Mouse (Mus musculus): ENCODE measurements around the gene Cdh20. TPM values are rescaled to one million over a fixed set of nuclear protein-coding genes. Genes with fewer than 3 reads are reported as not detected.

Cdh20 gene
- polyA plus RNA-seq, 1 experiment from 2014 or later: 0.65 TPM

DNA sequence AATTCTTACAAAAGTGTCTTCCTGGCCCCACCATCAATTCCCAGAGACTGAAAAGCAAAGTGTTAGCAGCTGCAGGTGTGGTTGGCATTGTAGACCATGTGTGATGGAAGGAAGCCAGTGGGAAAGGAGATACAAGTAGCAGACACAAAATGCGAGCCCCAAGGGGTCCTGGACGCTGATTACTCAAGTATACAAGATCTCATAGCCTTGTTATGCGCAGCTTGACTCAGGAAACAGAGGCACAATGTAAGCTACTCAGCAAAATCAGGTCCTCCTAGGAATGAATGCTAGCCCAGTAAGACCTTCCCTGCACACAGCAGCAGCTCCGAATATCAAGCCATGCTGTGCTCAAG is 80.6 kb downstream of the Cdh20 start:
- H3K4me3 ChIP-seq (ENCODE audit: low read depth, low read length): no peak overlapping the region
- no peak overlapping the region for H3K27ac ChIP-seq (ENCODE audit: low read depth, low read length)
- no peak for ATAC-seq (ENCODE audit: insufficient read depth, low FRiP score, low TSS enrichment)
- no peaks in the 10 kb centered on the region for H3K4me1 ChIP-seq (ENCODE audit: control insufficient read depth, insufficient read depth, low read length)
- no peak overlapping the region for H3K9ac ChIP-seq (ENCODE audit: low read length)
- no peak overlapping the region for H3K4me2 ChIP-seq (ENCODE audit: low read depth)
- DNase-seq (ENCODE audit: low spot score): peak; percentile 12
- 52% methylated on average over 4 of the region's 4 CpGs for WGBS
- H3K27me3 ChIP-seq (ENCODE audit: control insufficient read depth, insufficient read depth, low read length): no peaks in the 10 kb centered on the region
- no peaks in the 10 kb centered on the region for H3K9me3 ChIP-seq (ENCODE audit: control insufficient read depth, low read length)
- no peaks in the 10 kb centered on the region for H3K36me3 ChIP-seq (ENCODE audit: control insufficient read depth, insufficient read depth, low read length)

DNA sequence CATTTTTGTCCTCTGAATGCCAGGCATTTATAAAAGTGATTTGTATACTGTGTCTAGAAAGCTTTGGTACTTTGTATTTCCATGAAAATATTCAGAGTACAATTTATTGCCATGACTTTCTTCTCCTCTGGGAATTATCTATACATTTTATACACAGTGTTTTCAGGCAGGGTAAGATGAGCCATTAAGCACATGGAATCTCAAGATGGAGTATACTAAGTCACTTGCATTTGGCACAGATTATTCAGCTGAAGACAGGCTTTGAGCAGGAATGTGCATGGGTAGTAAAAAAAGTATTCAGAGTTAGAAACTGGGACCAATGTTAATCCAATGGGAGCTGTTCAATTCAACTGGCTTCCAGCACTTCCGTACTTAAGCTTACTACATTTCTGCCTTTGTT is 109.1 kb downstream of the Cdh20 start:
- Histone ChIP-seq H3K27ac (ENCODE audit: low read depth, low read length) (no peak overlapping the region), H3K4me1 (ENCODE audit: control insufficient read depth, insufficient read depth, low read length) (no peaks in the 10 kb centered on the region), H3K9ac (ENCODE audit: low read length) (no peak overlapping the region), H3K4me2 (ENCODE audit: low read depth) (no peak overlapping the region), H3K36me3 (ENCODE audit: control insufficient read depth, insufficient read depth, low read length) (no peaks in the 10 kb centered on the region), H3K9me3 (ENCODE audit: control insufficient read depth, low read length) (no peaks in the 10 kb centered on the region), H3K27me3 (ENCODE audit: control insufficient read depth, insufficient read depth, low read length) (no peaks in the 10 kb centered on the region), H3K4me3 (ENCODE audit: low read depth, low read length) (no peak overlapping the region)
- no peak for ATAC-seq (ENCODE audit: insufficient read depth, low FRiP score, low TSS enrichment)
- 78% methylated on average over 1 of the region's 1 CpGs for WGBS
- DNase-seq (ENCODE audit: low spot score): no peak

- DNase-seq (ENCODE audit: low spot score): no peak
- Histone ChIP-seq H3K9ac (ENCODE audit: low read length) (no peak overlapping the region), H3K9me3 (ENCODE audit: control insufficient read depth, low read length) (no peaks in the 10 kb centered on the region)
These were observed 133.5 kb downstream of the Cdh20 start for GRCm38 (mm10) chr1:104901815-104902214.

GRCm38 (mm10) chr1:104903409-104903808 is 135.1 kb downstream of the Cdh20 start:
- Histone ChIP-seq H3K4me1 (ENCODE audit: control insufficient read depth, insufficient read depth, low read length) (no peaks in the 10 kb centered on the region), H3K4me3 (ENCODE audit: low read depth, low read length) (no peak overlapping the region), H3K9ac (ENCODE audit: low read length) (no peak overlapping the region), H3K27me3 (ENCODE audit: control insufficient read depth, insufficient read depth, low read length) (no peaks in the 10 kb centered on the region), H3K9me3 (ENCODE audit: control insufficient read depth, low read length) (no peaks in the 10 kb centered on the region), H3K27ac (ENCODE audit: low read depth, low read length) (no peak overlapping the region), H3K4me2 (ENCODE audit: low read depth) (no peak overlapping the region), H3K36me3 (ENCODE audit: control insufficient read depth, insufficient read depth, low read length) (no peaks in the 10 kb centered on the region)
- DNase-seq (ENCODE audit: low spot score) (no peak), ATAC-seq (ENCODE audit: insufficient read depth, low FRiP score, low TSS enrichment) (no peak)
- 89% methylated on average over 5 of the region's 5 CpGs for WGBS

More at GRCm38 (mm10) chr1:104901815-104902214, 133.5 kb downstream of the Cdh20 start:
- Histone ChIP-seq H3K36me3 (ENCODE audit: control insufficient read depth, insufficient read depth, low read length) (no peaks in the 10 kb centered on the region), H3K27me3 (ENCODE audit: control insufficient read depth, insufficient read depth, low read length) (no peaks in the 10 kb centered on the region), H3K4me3 (ENCODE audit: low read depth, low read length) (no peak overlapping the region), H3K27ac (ENCODE audit: low read depth, low read length) (no peak overlapping the region), H3K4me2 (ENCODE audit: low read depth) (no peak overlapping the region), H3K4me1 (ENCODE audit: control insufficient read depth, insufficient read depth, low read length) (no peaks in the 10 kb centered on the region)
- ATAC-seq (ENCODE audit: insufficient read depth, low FRiP score, low TSS enrichment): no peak

GRCm38 (mm10) chr1:104912407-104912806 is 144.1 kb downstream of the Cdh20 start:
- H3K36me3 ChIP-seq (ENCODE audit: control insufficient read depth, insufficient read depth, low read length): no peaks in the 10 kb centered on the region
- no peak overlapping the region for H3K4me2 ChIP-seq (ENCODE audit: low read depth)
- H3K9me3 ChIP-seq (ENCODE audit: control insufficient read depth, low read length): no peaks in the 10 kb centered on the region
- 70% methylated on average over 3 of the region's 3 CpGs for WGBS
- no peak overlapping the region for H3K27ac ChIP-seq (ENCODE audit: low read depth, low read length)
- DNase-seq (ENCODE audit: low spot score) (no peak), ATAC-seq (ENCODE audit: insufficient read depth, low FRiP score, low TSS enrichment) (no peak)
- H3K27me3 ChIP-seq (ENCODE audit: control insufficient read depth, insufficient read depth, low read length): no peaks in the 10 kb centered on the region
- no peaks in the 10 kb centered on the region for H3K4me1 ChIP-seq (ENCODE audit: control insufficient read depth, insufficient read depth, low read length)
- no peak overlapping the region for H3K9ac ChIP-seq (ENCODE audit: low read length)
- H3K4me3 ChIP-seq (ENCODE audit: low read depth, low read length): no peak overlapping the region

DNA sequence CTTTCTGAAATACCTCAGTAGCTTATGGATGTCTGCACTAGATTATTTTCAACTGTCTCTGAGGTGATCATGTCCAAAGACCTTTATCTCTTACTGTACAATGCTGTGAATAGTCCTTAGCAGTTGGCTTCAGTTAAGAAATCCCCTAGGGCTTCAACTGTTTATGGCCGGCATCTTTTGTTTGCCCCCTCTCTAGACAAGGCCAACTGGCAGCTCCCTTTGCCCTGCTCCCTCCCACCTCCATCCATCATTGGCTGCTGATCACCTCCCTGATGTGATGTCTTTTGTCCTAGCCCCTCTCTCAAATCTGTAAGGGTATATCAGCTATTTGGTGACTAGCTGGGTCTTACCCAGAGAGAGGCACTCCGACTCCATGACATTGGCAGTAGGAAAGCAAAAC is 148.2 kb downstream of the Cdh20 start:
- peak; percentile 22 for DNase-seq (ENCODE audit: low spot score)
- Histone ChIP-seq H3K27ac (ENCODE audit: low read depth, low read length) (no peak overlapping the region), H3K4me2 (ENCODE audit: low read depth) (no peak overlapping the region), H3K4me3 (ENCODE audit: low read depth, low read length) (no peak overlapping the region), H3K9me3 (ENCODE audit: control insufficient read depth, low read length) (no peaks in the 10 kb centered on the region), H3K9ac (ENCODE audit: low read length) (no peak overlapping the region), H3K36me3 (ENCODE audit: control insufficient read depth, insufficient read depth, low read length) (no peaks in the 10 kb centered on the region), H3K4me1 (ENCODE audit: control insufficient read depth, insufficient read depth, low read length) (no peaks in the 10 kb centered on the region), H3K27me3 (ENCODE audit: control insufficient read depth, insufficient read depth, low read length) (no peaks in the 10 kb centered on the region)
- WGBS: 32% methylated on average over 2 of the region's 2 CpGs
- ATAC-seq (ENCODE audit: insufficient read depth, low FRiP score, low TSS enrichment): 0 out of 2 replicates have a peak, but pooled peaks have one; percentile 24

GRCm38 (mm10) chr1:104917307-104917836 is 149.0 kb downstream of the Cdh20 start:
- no peak overlapping the region for H3K27ac ChIP-seq (ENCODE audit: low read depth, low read length)
- ATAC-seq (ENCODE audit: insufficient read depth, low FRiP score, low TSS enrichment) (no peak), DNase-seq (ENCODE audit: low spot score) (no peak)
- H3K36me3 ChIP-seq (ENCODE audit: control insufficient read depth, insufficient read depth, low read length): no peaks in the 10 kb centered on the region
- H3K27me3 ChIP-seq (ENCODE audit: control insufficient read depth, insufficient read depth, low read length): no peaks in the 10 kb centered on the region
- WGBS: 36% methylated on average over 1 of the region's 1 CpGs
- no peak overlapping the region for H3K9ac ChIP-seq (ENCODE audit: low read length)
- no peaks in the 10 kb centered on the region for H3K4me1 ChIP-seq (ENCODE audit: control insufficient read depth, insufficient read depth, low read length)
- no peak overlapping the region for H3K4me3 ChIP-seq (ENCODE audit: low read depth, low read length)
- H3K4me2 ChIP-seq (ENCODE audit: low read depth): no peak overlapping the region
- no peaks in the 10 kb centered on the region for H3K9me3 ChIP-seq (ENCODE audit: control insufficient read depth, low read length)

GRCm38 (mm10) chr1:104933051-104933450 is 164.7 kb downstream of the Cdh20 start:
- no peak overlapping the region for H3K4me3 ChIP-seq (ENCODE audit: low read depth, low read length)
- 42% methylated on average over 7 of the region's 7 CpGs for WGBS
- H3K4me1 ChIP-seq (ENCODE audit: control insufficient read depth, insufficient read depth, low read length): no peaks in the 10 kb centered on the region
- ATAC-seq (ENCODE audit: insufficient read depth, low FRiP score, low TSS enrichment) (no peak), DNase-seq (ENCODE audit: low spot score) (no peak)
- H3K9me3 ChIP-seq (ENCODE audit: control insufficient read depth, low read length): no peaks in the 10 kb centered on the region
- H3K27ac ChIP-seq (ENCODE audit: low read depth, low read length): no peak overlapping the region
- no peaks in the 10 kb centered on the region for H3K36me3 ChIP-seq (ENCODE audit: control insufficient read depth, insufficient read depth, low read length)
- no peak overlapping the region for H3K9ac ChIP-seq (ENCODE audit: low read length)
- no peaks in the 10 kb centered on the region for H3K27me3 ChIP-seq (ENCODE audit: control insufficient read depth, insufficient read depth, low read length)
- no peak overlapping the region for H3K4me2 ChIP-seq (ENCODE audit: low read depth)

GRCm38 (mm10) chr1:104936966-104937365 is 168.6 kb downstream of the Cdh20 start:
- Histone ChIP-seq H3K27me3 (ENCODE audit: control insufficient read depth, insufficient read depth, low read length) (no peaks in the 10 kb centered on the region), H3K4me3 (ENCODE audit: low read depth, low read length) (no peak overlapping the region), H3K9me3 (ENCODE audit: control insufficient read depth, low read length) (no peaks in the 10 kb centered on the region), H3K9ac (ENCODE audit: low read length) (no peak overlapping the region), H3K4me2 (ENCODE audit: low read depth) (no peak overlapping the region), H3K36me3 (ENCODE audit: control insufficient read depth, insufficient read depth, low read length) (no peaks in the 10 kb centered on the region), H3K27ac (ENCODE audit: low read depth, low read length) (no peak overlapping the region), H3K4me1 (ENCODE audit: control insufficient read depth, insufficient read depth, low read length) (no peaks in the 10 kb centered on the region)
- WGBS: 83% methylated on average over 4 of the region's 4 CpGs
- no peak for ATAC-seq (ENCODE audit: insufficient read depth, low FRiP score, low TSS enrichment)
- DNase-seq (ENCODE audit: low spot score): no peak

Measured in neural tube, embryonic 11.5 days (tissue).